Mouse (Mus musculus) kidney, postnatal 36 days (tissue): ENCODE results near the gene Ryr2.

ENCODE experiments used
- DNase-seq, 2 experiments: peaks; one replicate each; pipeline ENCODE4 v3.0.0; 2021 to 2022; ENCODE audit warnings: mixed read lengths in 2 of 2

The Ryr2 gene

GRCm38 (mm10) chr13:12093146-12093545 lies 13.6 kb downstream of the Ryr2 start:
- no peak for DNase-seq

GRCm38 (mm10) chr13:12092379-12093107 lies 14.2 kb downstream of the Ryr2 start:
- DNase-seq, result no peak

- no peak for DNase-seq
Measured at GRCm38 (mm10) chr13:12084112-12084475, 22.7 kb downstream of the Ryr2 start.

- DNase-seq, result no peak
Measured at GRCm38 (mm10) chr13:12083443-12084111, 23.2 kb downstream of the Ryr2 start.

GRCm38 (mm10) chr13:12080590-12080989 lies 26.2 kb downstream of the Ryr2 start:
- DNase-seq, result no peak

GRCm38 (mm10) chr13:12079536-12079935 lies 27.2 kb downstream of the Ryr2 start:
- no peak for DNase-seq

- no peak for DNase-seq
Measured at GRCm38 (mm10) chr13:12074897-12075296, 31.8 kb downstream of the Ryr2 start.

GRCm38 (mm10) chr13:12072571-12072970 lies 34.2 kb downstream of the Ryr2 start:
- DNase-seq, result no peak

GRCm38 (mm10) chr13:12072112-12072511 lies 34.6 kb downstream of the Ryr2 start:
- DNase-seq, result peak; percentile 11 to 44

GRCm38 (mm10) chr13:12070157-12071129 lies 36.3 kb downstream of the Ryr2 start:
- DNase-seq, result peak in 1 of 2 experiments; percentile 5

GRCm38 (mm10) chr13:12064576-12064975 lies 42.2 kb downstream of the Ryr2 start:
- DNase-seq, result no peak

GRCm38 (mm10) chr13:12063561-12063960 lies 43.2 kb downstream of the Ryr2 start:
- no peak for DNase-seq

GRCm38 (mm10) chr13:12057357-12057771 lies 49.4 kb downstream of the Ryr2 start:
- DNase-seq, result peak in 1 of 2 experiments; percentile 8

GRCm38 (mm10) chr13:12055913-12056312 lies 50.8 kb downstream of the Ryr2 start:
- DNase-seq, result no peak

GRCm38 (mm10) chr13:12053910-12054309 lies 52.8 kb downstream of the Ryr2 start:
- DNase-seq, result no peak

GRCm38 (mm10) chr13:12050809-12051208 lies 55.9 kb downstream of the Ryr2 start:
- DNase-seq, result no peak

GRCm38 (mm10) chr13:12047059-12047458 lies 59.7 kb downstream of the Ryr2 start:
- DNase-seq, result no peak

GRCm38 (mm10) chr13:12044751-12045150 lies 62.0 kb downstream of the Ryr2 start:
- DNase-seq, result no peak

GRCm38 (mm10) chr13:12042891-12043491 lies 63.8 kb downstream of the Ryr2 start:
- DNase-seq, result no peak

GRCm38 (mm10) chr13:12039967-12040366 lies 66.8 kb downstream of the Ryr2 start:
- DNase-seq, result no peak

GRCm38 (mm10) chr13:12038676-12039075 lies 68.1 kb downstream of the Ryr2 start:
- no peak for DNase-seq

GRCm38 (mm10) chr13:12037241-12037640 lies 69.5 kb downstream of the Ryr2 start:
- DNase-seq, result no peak

GRCm38 (mm10) chr13:12036834-12037233 lies 69.9 kb downstream of the Ryr2 start:
- DNase-seq, result no peak
